ENCODE assay signal across 8 mouse cellular contexts in genomic region chr13:56657946-56658512, GRCm38 (mm10). TPM values are rescaled to one million over a fixed set of nuclear protein-coding genes. Genes with fewer than 3 reads are reported as not detected.
A peak's percentile ranks its signal among the peaks of the same experiment; 100 is the strongest.
DNase-seq lines count a peak whose midpoint lies in the region; ATAC-seq and TF ChIP-seq lines count a peak whose summit lies in the region.

No protein-coding gene starts in this region.

- no peak overlapping the region for H3K27ac ChIP-seq in lung, embryonic 15.5 days

- WGBS in lung, embryonic 15.5 days, result 22% methylated on average over 7 of the region's 7 CpGs

- CTCF ChIA-PET in Patski (lab: Charles Lee), result interaction anchor here (0.8 to 2.2 kb wide), 8 partner anchors 12 to 187 kb away, joined by 3 to 6 read pairs (median 4); no protein-coding TSS in a partner anchor

- H3K9ac ChIP-seq in lung, embryonic 15.5 days, result no peak overlapping the region

- in situ Hi-C loops in Patski (cut with MboI; ENCODE audit: low pct_unique_long_range_greater_than_20kb), result no loop called here

- peak; percentile 69 for DNase-seq in A20 (ENCODE audit: low read depth, low spot score)
- DNase-seq in Patski (ENCODE audit: low read depth, low spot score), result no peak
- DNase-seq in cerebellum, postnatal 10 days, result peak; percentile 86 to 89
- peak; percentile 77 to 92 for DNase-seq in heart, adult 18-20 months
- peak; percentile 74 to 93 for DNase-seq in kidney, postnatal 36 days
- DNase-seq in right cerebral cortex, adult 2 months (ENCODE audit: low spot score in 2 of 2), result peak; percentile 72 to 76
- peak; percentile 85 for DNase-seq in urinary bladder, postnatal 14 days (ENCODE audit: low spot score)

- H3K4me3 ChIP-seq in lung, embryonic 15.5 days, result no peak overlapping the region

- no peak overlapping the region for H3K4me2 ChIP-seq in lung, embryonic 15.5 days

- no peaks in the 10 kb centered on the region for H3K36me3 ChIP-seq in lung, embryonic 15.5 days

- no peaks in the 10 kb centered on the region for H3K27me3 ChIP-seq in Patski
- no peaks in the 10 kb centered on the region for H3K27me3 ChIP-seq in lung, embryonic 15.5 days

- H3K4me1 ChIP-seq in lung, embryonic 15.5 days, result peaks cover 42% of the 10 kb centered on the region

- peak; percentile 41 for ATAC-seq in Patski
- ATAC-seq in lung, embryonic 15.5 days (ENCODE audit: borderline replicate concordance, extremely low read depth, low FRiP score, low TSS enrichment), result peak; percentile 39; the same call in 1 of the 2 replicates

- peak; percentile 96 for TF ChIP-seq CTCF in Patski (IDR thresholded peaks at IDR 0.05)

- POLR2A ChIA-PET in Patski (lab: Charles Lee), result no interaction called here

- H3K9me3 ChIP-seq in lung, embryonic 15.5 days, result no peaks in the 10 kb centered on the region

RNA-seq across cellular contexts. Expression of gene Smad5, which starts 44.8 kb away (rescaled TPM):
- polyA plus RNA-seq in Patski (2021), result 33.4 TPM
- 10 to 100 TPM; 26.6 to 26.9 TPM for total RNA-seq in heart, adult 18-20 months (2021)
- 34.1 and 34.7 TPM in 2 replicates for polyA plus RNA-seq in lung, embryonic 15.5 days (2015; fragmentation: Nextera tagmentation; extraction: Ambion mirVana)

RNA-seq across cellular contexts. Expression of gene Tgfbi, which starts 48.7 kb away (rescaled TPM):
- 0.04 TPM for polyA plus RNA-seq in Patski (2021)
- total RNA-seq in heart, adult 18-20 months (2021), result 10 to 100 TPM; 19.5 to 22.9 TPM
- polyA plus RNA-seq in lung, embryonic 15.5 days (2015; fragmentation: Nextera tagmentation; extraction: Ambion mirVana), result 189 TPM in 2 replicates

Comparison
In these comparisons a context has a peak if more than half of its experiments do, and no peak if none do; other contexts are left out.
1. RNA of gene Tgfbi, which starts 48.7 kb away (polyA plus RNA-seq): 189 TPM in lung, embryonic 15.5 days; 0.04 TPM in Patski (single experiment); every median in the first group is over 100 times any median in the second.